Mouse (Mus musculus) MEL (cell line): Measurements from ENCODE around the gene Fam208a. TPM values are rescaled to one million over a fixed set of nuclear protein-coding genes. Genes with fewer than 3 reads are reported as not detected.

ENCODE experiments used
- DNase-seq: peaks from one replicate; pipeline ENCODE4 v3.0.0; 2011; ENCODE audit warnings: low read depth, low spot score
- H3K27ac ChIP-seq: 2 replicates; pipeline ENCODE4 v1.5.1; 2012; ENCODE audit warnings: low read depth, mild to moderate bottlenecking, control low read depth, low read length, moderate library complexity; ENCODE audit not compliant: control insufficient read depth
- H3K27me3 ChIP-seq, 2 experiments: fragments of 150-350 bp in 1 of 2; sonication (generic) in 1 of 2; 2 replicates each; pipeline ENCODE4 v1.6.1; 2012; ENCODE audit warnings: low read length in 2 of 2, mild to moderate bottlenecking in 2 of 2, improper control_type of control experiment in 1 of 2, moderate library complexity in 1 of 2; ENCODE audit not compliant: insufficient read depth in 2 of 2, control insufficient read depth in 1 of 2
- H3K36me3 ChIP-seq, 2 experiments: 2 replicates each; pipeline ENCODE4 v1.6.1; 2012 to 2014; ENCODE audit warnings: low read length in 2 of 2, improper control_type of control experiment in 1 of 2, inconsistent platforms in 1 of 2, mild to moderate bottlenecking in 1 of 2; ENCODE audit not compliant: insufficient read depth in 2 of 2, control insufficient read depth in 1 of 2
- H3K4me1 ChIP-seq, 2 experiments: fragments of 150-350 bp in 1 of 2; sonication (generic) in 1 of 2; 2 replicates each; pipeline ENCODE4 v1.6.1; 2012; ENCODE audit warnings: low read length in 2 of 2, improper control_type of control experiment in 1 of 2, mild to moderate bottlenecking in 1 of 2; ENCODE audit not compliant: insufficient read depth in 2 of 2, control insufficient read depth in 1 of 2
- H3K4me3 ChIP-seq, 2 experiments: fragments of 150-350 bp in 1 of 2; sonication (generic) in 1 of 2; 2 replicates each; pipeline ENCODE4 v1.5.1; 2012; ENCODE audit warnings: low read depth in 2 of 2, low read length in 2 of 2, mild to moderate bottlenecking in 2 of 2, moderate library complexity in 2 of 2, control low read depth in 1 of 2, improper control_type of control experiment in 1 of 2; ENCODE audit not compliant: control insufficient read depth in 1 of 2, insufficient read depth in 1 of 2
- H3K79me2 ChIP-seq: 2 replicates; pipeline ENCODE4 v1.6.1; 2012; ENCODE audit warnings: mild to moderate bottlenecking, low read length, moderate library complexity; ENCODE audit not compliant: control insufficient read depth, poor library complexity, insufficient read depth
- H3K9ac ChIP-seq: 2 replicates; pipeline ENCODE4 v1.6.1; 2012; ENCODE audit warnings: low read depth, mild to moderate bottlenecking, control low read depth, low read length, moderate library complexity; ENCODE audit not compliant: control insufficient read depth, poor library complexity, severe bottlenecking
- H3K9me3 ChIP-seq: fragments of 150-350 bp; sonication (generic); replicated peaks from 2 replicates; pipeline ENCODE4 v1.6.1; 2012; ENCODE audit warnings: mild to moderate bottlenecking, low read length, improper control_type of control experiment, moderate library complexity; ENCODE audit not compliant: insufficient read depth
- CHD1 ChIP-seq: IDR thresholded peaks from 2 replicates; pipeline ENCODE4 v1.6.1; 2012; ENCODE audit warnings: low read depth, mild to moderate bottlenecking, inconsistent platforms, low read length, improper control_type of control experiment
- CHD2 ChIP-seq: IDR thresholded peaks from 2 replicates; pipeline ENCODE4 v1.6.1; 2011; ENCODE audit warnings: low read length, improper control_type of control experiment
- CTCF ChIP-seq, 3 experiments: IDR thresholded peaks in 2 of 3; conservative IDR thresholded peaks in 1 of 3; 2 replicates each; pipeline ENCODE4 v1.5.1; 2011 to 2012; ENCODE audit warnings: low read length in 3 of 3, low read depth in 2 of 3, mild to moderate bottlenecking in 2 of 3, improper control_type of control experiment in 1 of 3, inconsistent platforms in 1 of 3, mixed read lengths in 1 of 3, moderate library complexity in 1 of 3; ENCODE audit not compliant: control insufficient read depth in 1 of 3, insufficient read depth in 1 of 3, poor library complexity in 1 of 3, severe bottlenecking in 1 of 3
- E2F4 ChIP-seq: IDR thresholded peaks from 2 replicates; pipeline ENCODE4 v1.6.1; 2011; ENCODE audit warnings: low read depth, low read length, improper control_type of control experiment, borderline replicate concordance
- ELF1 ChIP-seq: IDR thresholded peaks from 2 replicates; pipeline ENCODE4 v1.6.1; 2014; ENCODE audit warnings: low read depth, mild to moderate bottlenecking, inconsistent platforms, low read length, improper control_type of control experiment, moderate library complexity
- EP300 ChIP-seq, 2 experiments: IDR thresholded peaks; 2 replicates each; pipeline ENCODE4 v1.6.1; 2011; ENCODE audit warnings: improper control_type of control experiment in 2 of 2, low read length in 2 of 2, low read depth in 1 of 2, mild to moderate bottlenecking in 1 of 2
- ETS1 ChIP-seq: IDR thresholded peaks from 2 replicates; pipeline ENCODE4 v1.6.1; 2012; ENCODE audit warnings: low read depth, mild to moderate bottlenecking, inconsistent platforms, low read length, improper control_type of control experiment, moderate library complexity
- GABPA ChIP-seq: IDR thresholded peaks from 2 replicates; pipeline ENCODE4 v1.6.1; 2012; ENCODE audit warnings: low read depth, mild to moderate bottlenecking, inconsistent platforms, low read length, improper control_type of control experiment, moderate library complexity
- GATA1 ChIP-seq: IDR thresholded peaks from 2 replicates; pipeline ENCODE4 v1.6.1; 2011; ENCODE audit warnings: low read depth, low read length, improper control_type of control experiment
- MAZ ChIP-seq: IDR thresholded peaks from 2 replicates; pipeline ENCODE4 v1.6.1; 2012; ENCODE audit warnings: low read depth, mild to moderate bottlenecking, inconsistent platforms, low read length, improper control_type of control experiment
- MEF2A ChIP-seq: IDR thresholded peaks from 2 replicates; pipeline ENCODE4 v1.6.1; 2014; ENCODE audit warnings: low read depth, mild to moderate bottlenecking, inconsistent platforms, low read length, improper control_type of control experiment; ENCODE audit not compliant: poor library complexity, insufficient replicate concordance, severe bottlenecking; ENCODE audit errors: extremely low read depth
- MXI1 ChIP-seq: IDR thresholded peaks from 2 replicates; pipeline ENCODE4 v1.6.1; 2011; ENCODE audit warnings: mild to moderate bottlenecking, low read depth, low read length, improper control_type of control experiment
- NELFE ChIP-seq: IDR thresholded peaks from 2 replicates; pipeline ENCODE4 v1.6.1; 2011; ENCODE audit warnings: low read depth, low read length, improper control_type of control experiment
- NRF1 ChIP-seq: IDR thresholded peaks from 2 replicates; pipeline ENCODE4 v1.6.1; 2014; ENCODE audit warnings: low read depth, mild to moderate bottlenecking, inconsistent platforms, low read length, improper control_type of control experiment, moderate library complexity; ENCODE audit not compliant: poor library complexity, insufficient read depth, severe bottlenecking
- POLR2AphosphoS2 ChIP-seq: IDR thresholded peaks from 2 replicates; pipeline ENCODE4 v1.6.1; 2011; ENCODE audit warnings: low read length, improper control_type of control experiment
- RCOR1 ChIP-seq: IDR thresholded peaks from 2 replicates; pipeline ENCODE4 v1.6.1; 2012; ENCODE audit warnings: low read depth, mild to moderate bottlenecking, inconsistent platforms, low read length, improper control_type of control experiment
- SIN3A ChIP-seq: IDR thresholded peaks from 2 replicates; pipeline ENCODE4 v1.6.1; 2012; ENCODE audit warnings: low read length, improper control_type of control experiment, inconsistent platforms
- TAL1 ChIP-seq: IDR thresholded peaks from 2 replicates; pipeline ENCODE4 v1.6.1; 2012; ENCODE audit warnings: mild to moderate bottlenecking, inconsistent platforms, low read length, moderate library complexity, mixed read lengths
- TBP ChIP-seq: IDR thresholded peaks from 2 replicates; pipeline ENCODE4 v1.8.0; 2011; ENCODE audit warnings: low read depth, low read length, improper control_type of control experiment
- TCF12 ChIP-seq: IDR thresholded peaks from 2 replicates; pipeline ENCODE4 v1.6.1; 2014; ENCODE audit warnings: low read depth, mild to moderate bottlenecking, inconsistent platforms, low read length, improper control_type of control experiment, moderate library complexity
- UBTF ChIP-seq: IDR thresholded peaks from 2 replicates; pipeline ENCODE4 v1.6.1; 2012; ENCODE audit warnings: low read depth, mild to moderate bottlenecking, inconsistent platforms, low read length, improper control_type of control experiment, moderate library complexity, borderline replicate concordance; ENCODE audit not compliant: insufficient read depth
- USF2 ChIP-seq, 2 experiments: IDR thresholded peaks; 2 replicates each; pipeline ENCODE4 v1.6.1; 2011 to 2012; ENCODE audit warnings: improper control_type of control experiment in 2 of 2, low read length in 2 of 2, borderline replicate concordance in 1 of 2, inconsistent platforms in 1 of 2, low read depth in 1 of 2, mild to moderate bottlenecking in 1 of 2; ENCODE audit not compliant: insufficient read depth in 1 of 2
- ZKSCAN1 ChIP-seq: IDR thresholded peaks from 2 replicates; pipeline ENCODE4 v1.6.1; 2012; ENCODE audit warnings: low read depth, mild to moderate bottlenecking, inconsistent platforms, low read length, improper control_type of control experiment, moderate library complexity
- ZNF384 ChIP-seq: IDR thresholded peaks from 2 replicates; pipeline ENCODE4 v1.6.1; 2012; ENCODE audit warnings: low read depth, mild to moderate bottlenecking, inconsistent platforms, low read length, improper control_type of control experiment
- polyA plus RNA-seq, 2 experiments: library from polyadenylated mRNA; stranded (reverse) in 1 of 2; unstranded in 1 of 2; fragments of >175 nt in 1 of 2; fragments of >200 nt in 1 of 2; gene quantifications; 2 replicates each; pipeline versions ENCODE4 v1.2.1 to v1.2.4; 2012; ENCODE audit warnings: low replicate concordance in 2 of 2, low read depth in 1 of 2; ENCODE audit not compliant: insufficient read length in 2 of 2, insufficient read depth in 1 of 2, missing spikeins in 1 of 2
- total RNA-seq: library from RNA; depleted of rRNA; stranded (reverse); fragments of 300-350 nt; gene quantifications from 2 replicates; pipeline ENCODE4 v1.2.3, GENCODE M21; 2012

Gene Fam208a
- total and polyA plus RNA-seq, 3 experiments, result 3.2 to 25.4 (median 8.7) TPM

DNA sequence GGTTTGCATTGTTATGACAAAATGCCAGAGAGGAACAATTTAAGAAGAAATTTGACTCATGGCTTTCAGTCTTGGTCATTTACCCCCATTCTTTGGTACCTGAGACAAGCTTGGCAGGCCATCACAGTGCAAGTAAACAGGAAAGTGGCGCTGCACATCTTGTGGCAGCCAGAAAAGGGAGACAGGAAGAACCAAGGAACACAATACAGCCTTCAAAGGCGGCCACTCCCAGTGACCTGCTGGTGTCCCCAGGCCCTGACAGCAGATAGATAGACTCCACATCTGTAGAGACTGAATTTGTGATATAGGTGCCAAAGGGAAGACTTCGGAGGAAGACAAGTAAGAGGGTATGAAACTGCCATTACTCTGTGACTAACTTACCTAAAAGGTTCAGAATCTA is 20.4 kb upstream of the Fam208a start:
- no peak overlapping the region for H3K27ac ChIP-seq
- TF ChIP-seq POLR2AphosphoS2, result no peak
- no peak for TF ChIP-seq MXI1
- peaks cover 5 to 26% of the 10 kb centered on the region in 2 experiments; a peak in 3 of 4 replicates for H3K4me1 ChIP-seq
- peaks cover 0 to 26% of the 10 kb centered on the region in 2 experiments; a peak in 2 of 4 replicates for H3K36me3 ChIP-seq
- no peak overlapping the region for H3K9ac ChIP-seq
- H3K27me3 ChIP-seq, result no peaks in the 10 kb centered on the region
- no peaks in the 10 kb centered on the region for H3K9me3 ChIP-seq
- no peak for DNase-seq
- no peaks in the 10 kb centered on the region for H3K79me2 ChIP-seq
- H3K4me3 ChIP-seq, result no peak overlapping the region

DNA sequence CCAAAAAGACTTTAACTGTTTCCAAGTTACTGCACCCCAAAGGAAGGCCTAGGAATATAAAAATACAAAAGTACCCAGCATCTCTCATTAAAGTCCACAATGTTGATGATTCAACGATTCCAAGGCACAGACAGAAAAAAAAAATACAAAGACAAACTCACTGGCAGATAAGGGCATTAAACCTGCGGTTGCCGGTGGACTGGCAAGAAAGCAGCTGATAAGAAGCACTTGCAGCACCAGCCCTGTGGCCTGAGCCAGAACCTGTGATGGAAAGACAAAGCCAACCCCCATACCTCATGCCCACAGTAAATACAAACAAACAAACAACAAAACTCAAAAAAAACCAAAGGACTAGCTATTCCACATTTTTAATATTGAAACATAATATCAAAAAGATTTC is 19.0 kb upstream of the Fam208a start:
- Histone ChIP-seq H3K9me3 (no peaks in the 10 kb centered on the region), H3K9ac (no peak overlapping the region), H3K4me3 (no peak overlapping the region), H3K36me3 (peaks cover 0 to 26% of the 10 kb centered on the region in 2 experiments; a peak in 2 of 4 replicates), H3K27ac (peak overlapping the region; percentile 43; the same call in 1 of the 2 replicates), H3K27me3 (no peaks in the 10 kb centered on the region), H3K79me2 (no peaks in the 10 kb centered on the region), H3K4me1 (peaks cover 5 to 26% of the 10 kb centered on the region in 2 experiments; a peak in 3 of 4 replicates)
- peak; percentile 82 for TF ChIP-seq RCOR1
- TF ChIP-seq EP300 (IDR thresholded peaks at IDR 0.05; ENCODE audit: low read depth in 1 of 2, low read length in 2 of 2), result peak; percentile 88 to 90
- peak; percentile 83 for TF ChIP-seq TCF12
- TF ChIP-seq ETS1, result peak; percentile 88
- TF ChIP-seq TBP, result 0 out of 2 replicates have a peak, but pooled peaks have one; percentile 15
- no peak for TF ChIP-seq CHD2
- TF ChIP-seq CHD1, result no peak
- TF ChIP-seq GATA1, result peak; percentile 92
- peak; percentile 97 for TF ChIP-seq ZNF384
- peak; percentile 42; the same call in 1 of the 2 replicates for TF ChIP-seq SIN3A
- TF ChIP-seq NRF1, result no peak
- TF ChIP-seq TAL1, result peak; percentile 64
- peak; percentile 76 for DNase-seq

DNA sequence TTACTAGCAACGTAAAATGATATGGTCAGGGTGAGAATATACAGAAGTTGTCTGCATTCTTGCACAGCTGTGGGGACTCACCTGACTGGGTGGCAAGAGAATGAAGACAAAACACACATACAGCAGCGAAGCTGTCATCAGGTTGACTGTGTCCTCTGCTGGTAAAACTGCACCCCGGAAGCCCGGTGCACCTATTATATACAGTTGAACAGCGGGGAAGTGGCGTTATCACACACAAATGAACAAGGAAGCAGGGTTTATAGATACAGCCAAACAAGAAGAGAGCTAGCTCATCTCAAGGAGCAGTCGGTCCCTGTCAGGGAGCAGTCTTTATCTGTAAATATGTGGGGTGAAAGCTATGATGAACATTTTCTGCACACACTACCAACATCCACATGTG is 17.1 kb upstream of the Fam208a start:
- no peaks in the 10 kb centered on the region for H3K27me3 ChIP-seq
- peak; percentile 83 for DNase-seq
- no peaks in the 10 kb centered on the region for H3K79me2 ChIP-seq
- peak overlapping the region; percentile 25 to 47 for H3K4me3 ChIP-seq
- H3K27ac ChIP-seq, result peak overlapping the region; percentile 74
- H3K4me1 ChIP-seq, result peaks cover 3 to 17% of the 10 kb centered on the region in 2 experiments; a peak in 3 of 4 replicates
- peaks cover 0 to 24% of the 10 kb centered on the region in 2 experiments; a peak in 2 of 4 replicates for H3K36me3 ChIP-seq
- H3K9me3 ChIP-seq, result no peaks in the 10 kb centered on the region
- H3K9ac ChIP-seq, result peak overlapping the region; percentile 47
- TF ChIP-seq MXI1 (0 out of 2 replicates have a peak, but pooled peaks have one; percentile 45), RCOR1 (no peak), POLR2AphosphoS2 (no peak), CTCF (IDR thresholded peaks at IDR 0.05 in 2 of 3, conservative IDR thresholded peaks at IDR 0.05 in 1 of 3; ENCODE audit: control insufficient read depth in 1 of 3, insufficient read depth in 1 of 3, low read depth in 2 of 3, low read length in 3 of 3, poor library complexity in 1 of 3, severe bottlenecking in 1 of 3) (no peak), MEF2A (no peak), UBTF (no peak), ZKSCAN1 (no peak), NELFE (peak; percentile 32; the same call in 1 of the 2 replicates), GABPA (no peak), EP300 (IDR thresholded peaks at IDR 0.05; ENCODE audit: low read depth in 1 of 2, low read length in 2 of 2) (peak; percentile 32 to 65; a peak in 1 of 4 replicates), CHD2 (no peak), USF2 (IDR thresholded peaks at IDR 0.05; ENCODE audit: borderline replicate concordance in 1 of 2, insufficient read depth in 1 of 2, low read depth in 1 of 2, low read length in 2 of 2) (no peak), CHD1 (no peak), MAZ (no peak), E2F4 (no peak), ELF1 (peak; percentile 82)
